Mouse (Mus musculus) lung, adult 2 months (tissue): ENCODE results near the gene Ly6g6e.

Source experiments
- CTCF ChIP-seq: fragments of 200-500 bp; IDR thresholded peaks from 2 replicates; pipeline ENCODE4 v1.5.1; 2011; ENCODE audit warnings: mild to moderate bottlenecking, low read length, control low read depth; ENCODE audit not compliant: insufficient read depth
- POLR2A ChIP-seq: fragments of 200-500 bp; IDR thresholded peaks from 2 replicates; pipeline ENCODE4 v1.6.1; 2011; ENCODE audit warnings: low read depth, mild to moderate bottlenecking, control low read depth, low read length, borderline replicate concordance; ENCODE audit errors: extremely low read depth

DNA sequence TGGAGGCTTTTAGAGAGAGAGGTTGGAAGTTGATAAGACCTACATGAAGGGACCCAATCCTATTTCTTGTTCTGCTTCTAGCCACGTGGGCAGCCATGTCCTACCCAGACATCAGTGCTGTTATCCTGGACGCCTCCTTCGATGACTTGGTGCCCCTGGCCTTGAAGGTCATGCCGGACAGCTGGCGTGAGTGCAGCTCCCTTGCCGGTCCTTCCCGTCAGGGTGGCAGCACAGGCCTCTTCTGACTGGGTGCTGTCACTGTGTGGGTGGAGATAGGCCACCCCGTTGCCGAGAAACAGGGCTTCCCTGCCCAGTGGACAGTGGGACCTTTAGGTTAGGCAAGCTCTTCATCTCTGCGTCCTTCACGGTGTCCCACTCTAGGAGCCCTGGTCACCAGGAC lies 24.5 kb downstream of the Ly6g6e start:
- TF ChIP-seq CTCF (no peak), POLR2A (no peak)
